Mouse (Mus musculus) left cerebral cortex, adult 9 months (tissue): ENCODE measurements around the gene Mcu.

Experiments
- DNase-seq, 2 experiments: peaks; one replicate each; pipeline ENCODE4 v3.0.0; 2022; ENCODE audit warnings: low spot score in 2 of 2

Mcu gene

DNA sequence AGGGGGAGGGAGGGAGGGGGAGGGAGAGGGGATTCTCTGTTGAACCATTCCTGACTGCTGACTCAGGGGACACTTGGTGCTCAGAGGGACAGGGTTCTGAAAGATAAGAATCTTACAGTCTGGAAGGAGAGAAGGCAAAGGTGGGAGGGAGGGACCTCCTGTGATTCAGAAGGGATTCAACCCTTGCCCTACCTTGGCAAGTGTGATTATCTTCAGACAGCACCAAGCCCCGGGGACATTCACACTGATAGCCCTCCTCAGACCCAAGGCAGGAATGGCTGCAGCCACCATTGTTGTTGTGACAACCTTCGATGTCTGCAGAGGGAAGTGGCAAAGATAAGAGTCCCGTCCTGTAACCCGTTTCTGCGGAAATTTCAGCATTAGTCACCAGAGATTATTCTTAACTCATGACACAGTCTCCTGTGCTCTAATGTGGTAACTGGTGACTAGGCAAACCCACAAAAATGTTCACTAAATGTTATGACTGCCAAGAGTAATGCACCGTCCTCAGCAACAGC is 185.7 kb downstream of the Mcu start:
- DNase-seq = no peak

DNA sequence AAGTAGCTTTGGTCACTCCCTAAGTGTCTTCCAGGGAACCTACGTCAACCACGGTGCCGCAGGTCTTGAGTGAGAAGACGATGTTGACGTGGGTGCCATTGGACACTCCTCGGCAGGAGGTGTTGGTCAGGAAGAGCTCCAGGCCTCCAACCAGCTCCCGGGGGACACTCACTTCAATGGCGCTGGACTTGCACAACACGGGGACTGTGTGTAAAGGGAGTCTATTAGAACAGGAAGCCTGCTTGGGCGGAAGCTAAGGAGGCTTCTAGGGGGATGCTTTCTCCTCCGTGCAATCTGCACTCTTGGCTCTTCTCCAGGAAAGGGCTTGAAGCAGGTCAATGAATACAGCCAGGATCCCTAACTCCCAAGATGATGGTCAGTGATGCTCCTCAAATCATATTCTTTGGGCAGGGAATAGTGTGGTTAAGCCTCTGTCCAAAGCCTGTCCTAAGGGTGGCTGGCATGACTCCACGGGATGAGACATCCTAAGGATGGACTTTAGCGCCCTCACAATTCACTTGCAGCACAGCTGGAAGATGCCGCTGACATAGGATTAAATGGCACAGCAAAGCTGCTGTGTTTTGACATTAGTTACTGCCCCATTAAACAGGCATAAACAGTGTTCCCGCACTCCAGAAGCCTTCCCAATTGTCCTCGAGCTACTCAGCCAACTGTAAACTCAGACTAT is 186.9 kb downstream of the Mcu start:
- no peak for DNase-seq

DNA sequence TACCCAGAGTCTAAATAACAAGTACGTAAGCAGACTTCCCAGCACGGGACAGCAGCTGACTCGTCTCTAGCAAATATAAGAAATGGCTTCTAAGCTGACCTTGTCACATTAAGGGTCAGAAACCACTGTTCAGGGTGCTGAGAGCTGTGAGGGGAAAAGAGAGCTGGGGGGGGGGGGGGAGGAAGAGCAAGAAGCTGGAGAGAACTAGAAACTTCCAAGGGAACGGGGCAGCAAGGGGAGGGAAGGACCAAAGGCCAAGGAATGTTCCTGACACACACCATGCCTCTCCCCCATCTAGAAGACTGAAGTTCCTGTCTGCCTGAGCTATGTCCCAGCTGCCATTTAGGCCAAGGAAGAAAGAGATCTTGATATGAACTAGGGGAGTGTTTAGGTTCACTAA is 190.1 kb downstream of the Mcu start:
- no peak for DNase-seq

DNA sequence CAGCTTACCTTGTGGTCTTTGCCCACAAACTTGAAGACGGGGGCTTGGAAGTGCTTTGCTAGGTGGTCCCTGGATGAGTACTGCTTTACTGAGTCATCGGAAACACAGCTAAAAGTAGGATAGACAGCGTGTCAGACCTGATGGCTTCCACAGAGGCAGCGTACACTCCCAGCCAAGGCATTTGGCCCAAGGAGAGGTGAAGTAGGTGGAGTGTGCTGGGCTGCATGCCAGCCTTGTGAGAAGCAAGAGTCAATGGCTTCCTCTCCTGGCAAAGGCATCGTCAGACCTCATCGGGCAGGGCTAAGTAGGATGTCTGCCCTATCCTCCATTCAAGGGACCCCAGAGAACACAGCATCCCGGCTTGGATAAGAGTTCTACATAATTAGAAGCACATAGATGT is 191.1 kb downstream of the Mcu start:
- DNase-seq = no peak

DNA sequence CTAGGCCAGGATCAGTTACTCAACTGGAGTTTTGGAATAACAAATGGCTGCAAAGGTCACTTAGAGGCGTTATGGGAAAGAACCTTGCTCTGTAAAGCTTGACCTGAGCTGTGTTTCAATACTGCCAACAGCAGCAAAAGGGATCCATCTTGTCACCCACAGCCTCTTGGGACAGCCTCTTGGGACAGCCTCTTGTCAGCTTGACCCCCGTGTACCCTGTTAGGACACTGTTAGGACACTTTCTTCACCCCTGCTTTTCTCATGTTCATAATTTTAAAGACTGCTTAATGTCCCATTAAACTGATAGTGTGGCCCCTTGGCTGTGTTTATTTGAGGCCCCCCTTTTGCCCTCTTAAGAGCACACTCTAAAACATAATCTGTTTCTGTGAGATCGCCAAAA is 192.0 kb downstream of the Mcu start:
- DNase-seq = no peak

DNA sequence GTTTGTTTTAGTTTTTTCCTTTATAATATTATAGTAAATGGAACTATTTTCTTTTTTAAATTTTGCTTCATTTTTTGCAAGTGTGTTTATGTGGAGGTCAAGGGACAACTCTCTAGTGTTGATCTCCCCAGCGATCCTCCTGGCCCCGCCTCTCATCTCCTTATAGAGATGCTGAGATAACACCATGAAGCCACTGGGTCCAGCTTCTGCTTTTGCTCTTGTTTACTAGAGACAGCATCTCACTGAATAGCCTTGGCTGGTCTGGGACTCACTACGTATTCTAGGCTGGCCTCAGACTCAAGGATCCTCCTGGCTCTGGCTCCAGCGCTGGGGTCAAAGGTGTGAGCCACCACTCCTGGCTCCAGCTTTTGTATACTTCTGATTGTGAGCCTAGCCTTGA is 197.0 kb downstream of the Mcu start:
- DNase-seq = no peak

DNA sequence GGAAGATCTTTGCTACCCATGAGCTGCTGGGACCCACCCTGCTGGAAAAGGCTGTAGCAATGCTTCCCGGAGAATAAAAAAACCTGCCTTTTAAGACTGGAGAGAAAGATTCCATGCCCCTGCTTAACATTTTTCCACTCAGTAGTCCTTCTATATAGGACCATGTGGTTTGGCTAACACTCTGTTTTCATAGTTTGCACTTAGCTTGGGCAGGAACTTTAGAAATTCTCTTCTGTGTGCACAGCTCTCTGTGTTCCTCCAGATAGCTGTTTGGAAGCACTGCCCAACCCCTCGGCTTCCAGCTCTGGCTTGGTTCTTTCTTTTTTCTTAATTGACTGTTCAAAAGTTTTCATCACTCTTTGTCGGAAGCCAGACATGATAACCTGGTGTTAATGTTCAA is 199.9 kb downstream of the Mcu start:
- no peak for DNase-seq

DNA sequence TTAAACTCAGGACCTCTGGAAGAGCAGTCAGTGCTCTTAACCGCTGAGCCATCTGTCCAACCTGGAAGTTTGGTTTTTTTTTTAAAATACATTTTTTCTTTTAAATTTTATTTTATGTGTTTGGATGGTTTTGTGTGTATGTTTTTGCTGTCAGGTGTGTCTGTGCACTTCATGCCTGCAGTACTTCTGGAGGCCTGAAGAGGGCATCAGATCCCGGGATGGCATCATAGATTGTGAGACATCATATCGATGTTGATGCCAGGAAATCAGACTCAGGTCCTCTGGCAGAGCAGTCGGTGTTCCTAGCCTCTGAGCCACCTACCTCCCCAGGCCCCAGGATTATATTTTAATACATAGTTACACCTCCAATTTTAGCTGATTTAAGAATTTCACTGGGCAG is 202.8 kb downstream of the Mcu start:
- DNase-seq = no peak

DNA sequence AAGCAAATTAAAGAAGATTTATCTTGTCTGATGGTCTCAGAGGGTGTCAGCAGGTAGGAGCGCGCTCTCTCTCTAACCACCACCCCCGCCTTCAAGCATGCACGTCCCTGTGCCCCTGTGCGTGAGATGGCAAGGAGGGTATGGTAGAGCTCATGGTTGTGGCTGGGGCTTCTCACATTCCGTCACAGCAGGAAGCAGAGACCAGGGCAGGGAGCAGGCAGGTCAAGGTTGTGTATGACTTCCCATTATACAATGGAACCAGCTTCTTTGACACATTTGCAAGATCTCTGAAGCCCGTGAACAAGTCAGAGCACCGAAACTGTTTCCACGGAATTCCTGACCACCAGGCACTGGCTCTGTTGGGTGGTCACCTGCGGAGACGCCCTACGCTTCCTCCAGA is 206.2 kb downstream of the Mcu start:
- no peak for DNase-seq

DNA sequence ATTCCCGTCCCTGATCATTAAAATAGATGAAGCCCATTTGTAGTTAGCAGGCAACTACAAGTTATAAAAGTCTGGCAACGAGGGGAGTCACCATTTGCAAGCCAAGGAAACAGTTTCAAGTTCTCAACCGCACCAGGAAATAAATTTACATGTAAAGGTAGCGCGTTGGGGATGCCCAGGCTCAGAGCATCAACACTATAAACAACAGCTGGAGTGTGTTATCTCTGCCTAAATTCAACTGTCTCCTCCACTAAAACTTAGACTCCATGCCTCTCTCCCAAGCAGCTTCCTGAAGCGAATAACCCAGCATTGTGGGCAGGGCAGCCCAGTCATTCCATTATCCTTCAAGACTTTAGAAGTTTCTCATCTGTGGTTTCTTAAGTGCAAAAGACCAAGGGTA is 208.0 kb downstream of the Mcu start:
- no peak for DNase-seq

DNA sequence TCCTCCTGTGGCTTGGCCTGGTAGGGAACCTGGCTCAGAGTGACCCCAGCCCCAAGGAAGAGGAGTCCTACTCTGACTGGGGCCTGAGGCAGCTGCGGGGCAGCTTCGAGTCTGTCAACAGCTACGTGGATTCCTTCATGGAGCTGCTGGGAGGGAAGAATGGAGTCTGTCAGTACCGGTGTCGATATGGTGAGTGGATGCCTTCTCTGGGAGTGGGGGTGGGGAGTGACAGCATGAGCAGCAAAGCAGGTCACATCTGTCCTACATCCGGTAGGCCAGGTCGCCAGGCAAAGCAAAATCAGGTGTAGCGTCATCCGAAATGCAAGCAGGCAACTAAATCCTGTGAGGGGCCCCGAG is 212.7 kb downstream of the Mcu start:
- DNase-seq = no peak

DNA sequence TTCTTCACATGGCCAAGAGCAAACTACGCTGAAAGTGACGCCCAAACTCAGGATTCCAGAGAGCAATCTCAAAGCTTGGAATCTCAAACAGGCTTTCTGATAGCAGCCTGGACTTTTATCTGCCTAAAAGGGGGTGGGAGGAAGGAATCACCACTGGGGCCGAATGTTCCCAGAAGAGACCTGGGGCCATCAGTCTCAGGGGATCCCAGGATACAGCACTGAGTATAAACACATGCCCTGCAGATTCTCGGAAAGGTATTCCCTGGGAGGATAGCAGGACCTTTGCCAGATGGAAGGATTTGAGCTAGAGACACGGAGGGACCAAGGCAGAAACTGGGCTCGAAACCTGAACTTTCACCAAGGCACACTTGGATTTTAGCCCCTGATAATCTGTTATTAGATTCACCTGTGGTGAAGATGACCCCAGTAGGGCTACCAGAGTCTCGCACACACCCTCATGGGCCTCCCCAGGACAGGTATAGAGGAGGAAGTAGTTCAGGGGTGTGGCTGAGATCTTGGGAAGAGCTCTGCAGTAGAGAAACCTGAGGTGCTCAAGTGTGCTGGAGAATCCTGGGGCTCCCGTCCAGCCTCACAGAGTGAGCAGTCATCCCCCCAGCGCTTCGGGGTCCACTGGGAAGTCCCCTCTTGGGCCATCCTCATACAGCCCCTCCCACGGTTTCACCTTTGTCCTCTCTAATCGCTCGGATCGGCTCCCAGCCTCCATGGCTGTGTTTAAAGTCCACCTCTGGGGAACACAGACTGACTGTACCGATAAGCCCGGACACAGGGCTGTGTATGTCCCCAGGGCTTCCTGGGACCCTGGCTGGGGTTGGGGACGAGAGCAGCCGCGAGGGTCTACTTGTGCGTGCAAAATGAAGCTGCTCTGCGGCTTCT is 213.3 kb downstream of the Mcu start, which contains the start of gene Pla2g12b:
Pla2g12b (plus strand) TSS at position 762 of the 894 bp plus-strand sequence.
- no peak for DNase-seq
